Mouse (Mus musculus) embryonic fibroblast, embryonic 13.5 days (primary cell): ENCODE measurements at regions not wholly inside any gene's neighbourhood (a gene's known extent, or its start where the extent isn't known, plus 50 kb on each side); places are given as distances from the start of the nearest gene placed in this dataset.

Source experiments
- H3K27ac ChIP-seq: 2 replicates; pipeline ENCODE4 v1.5.1; 2012; ENCODE audit warnings: low read length, control low read depth, inconsistent platforms; ENCODE audit not compliant: insufficient read depth
- H3K4me1 ChIP-seq: 2 replicates; pipeline ENCODE4 v1.6.1; 2011; ENCODE audit warnings: low read length; ENCODE audit not compliant: control insufficient read depth, insufficient read depth
- H3K4me3 ChIP-seq: 2 replicates; pipeline ENCODE4 v1.5.1; 2011; ENCODE audit warnings: mild to moderate bottlenecking, control low read depth, low read length; ENCODE audit not compliant: insufficient read depth
- CTCF ChIP-seq: IDR thresholded peaks from 2 replicates; pipeline ENCODE4 v1.5.1; 2011; ENCODE audit warnings: mild to moderate bottlenecking, control low read depth, low read length, moderate library complexity, borderline replicate concordance; ENCODE audit not compliant: insufficient read depth
- POLR2A ChIP-seq: IDR thresholded peaks from 2 replicates; pipeline ENCODE4 v1.6.1; 2011; ENCODE audit warnings: low read depth, mild to moderate bottlenecking, control low read depth, low read length, moderate library complexity

DNA sequence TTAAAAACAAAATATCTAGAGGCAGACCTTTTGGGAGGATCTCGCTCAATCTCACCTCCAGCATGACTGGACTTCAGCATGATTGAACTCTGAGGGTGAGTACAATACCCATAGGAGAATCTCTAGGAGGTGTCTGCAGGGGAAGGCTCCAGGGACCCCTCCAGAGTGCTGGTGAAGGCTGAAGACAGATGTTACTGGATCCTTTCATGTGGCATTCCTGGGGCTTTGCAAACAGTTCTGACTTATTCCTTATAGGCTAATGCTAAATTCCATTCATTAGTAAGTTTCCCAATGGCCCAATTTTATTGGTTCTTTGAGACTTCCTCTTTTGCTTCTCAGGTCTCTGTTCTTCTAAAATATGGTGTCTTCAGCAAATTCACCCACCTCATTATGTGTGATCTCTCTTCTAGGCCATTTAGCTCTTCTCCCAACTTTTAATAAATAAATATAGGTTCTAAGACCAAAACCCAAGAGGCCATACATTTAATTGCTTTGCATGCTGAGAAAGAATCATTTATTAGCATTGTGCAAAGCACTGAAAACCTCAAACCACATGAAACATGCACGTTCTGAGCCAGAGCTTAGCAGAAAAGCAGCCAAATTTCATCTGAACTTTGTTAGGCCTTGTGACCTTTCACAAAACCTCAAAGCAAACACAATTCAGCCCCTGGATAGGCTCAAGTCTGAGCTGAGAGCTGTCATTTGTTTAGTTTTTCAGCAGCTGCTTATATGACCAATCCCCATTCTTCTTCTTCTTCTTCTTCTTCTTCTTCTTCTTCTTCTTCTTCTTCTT lies 832.8 kb upstream of the 2610301B20Rik start:
- Histone ChIP-seq H3K4me3 (no peak overlapping the region), H3K4me1 (no peaks in the 10 kb centered on the region), H3K27ac (no peak overlapping the region)
- TF ChIP-seq CTCF = no peak

DNA sequence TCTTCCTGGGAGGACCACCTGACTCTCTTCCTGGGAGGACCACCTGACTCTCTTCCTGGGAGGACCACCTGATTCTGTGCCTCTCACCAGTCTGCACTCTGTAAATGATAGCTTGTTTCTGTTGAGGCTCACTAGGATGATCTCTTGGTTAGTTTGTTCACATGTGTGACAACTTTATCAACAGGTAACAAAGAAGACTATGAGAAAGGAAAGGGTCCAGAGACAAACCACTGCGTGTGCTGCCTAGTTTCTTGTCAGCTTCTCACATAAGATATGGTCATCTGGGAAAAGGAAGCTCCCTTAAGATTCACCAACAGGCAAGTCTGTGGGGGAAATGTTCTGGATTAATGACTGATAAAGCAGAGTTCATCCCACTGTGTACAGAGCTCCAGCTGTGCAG lies 825.5 kb upstream of the 2610301B20Rik start:
- Histone ChIP-seq H3K4me3 (no peak overlapping the region), H3K27ac (no peak overlapping the region), H3K4me1 (no peaks in the 10 kb centered on the region)
- TF ChIP-seq POLR2A (no peak), CTCF (no peak)

DNA sequence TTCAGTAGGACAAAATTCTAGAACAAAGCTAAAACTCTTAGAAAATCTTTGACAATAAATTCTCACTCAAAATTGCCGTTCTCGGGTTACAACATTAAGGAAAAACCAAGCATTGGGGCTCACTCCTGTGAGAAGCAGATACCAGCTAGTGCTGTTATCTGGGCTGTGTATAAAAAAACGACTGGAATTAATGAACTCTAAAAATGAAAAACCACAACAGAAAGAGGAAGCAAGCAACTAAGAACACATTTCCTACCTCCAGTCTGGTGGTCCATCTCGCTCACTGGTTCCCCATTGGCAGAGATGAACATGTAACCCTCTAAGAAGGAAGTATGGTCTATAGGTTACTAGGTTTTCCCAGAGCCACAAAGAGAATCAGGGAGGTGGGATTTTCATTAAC lies 824.9 kb upstream of the 2610301B20Rik start:
- H3K4me3 ChIP-seq = no peak overlapping the region
- no peak overlapping the region for H3K27ac ChIP-seq
- TF ChIP-seq POLR2A = no peak
- no peak for TF ChIP-seq CTCF
- no peaks in the 10 kb centered on the region for H3K4me1 ChIP-seq

DNA sequence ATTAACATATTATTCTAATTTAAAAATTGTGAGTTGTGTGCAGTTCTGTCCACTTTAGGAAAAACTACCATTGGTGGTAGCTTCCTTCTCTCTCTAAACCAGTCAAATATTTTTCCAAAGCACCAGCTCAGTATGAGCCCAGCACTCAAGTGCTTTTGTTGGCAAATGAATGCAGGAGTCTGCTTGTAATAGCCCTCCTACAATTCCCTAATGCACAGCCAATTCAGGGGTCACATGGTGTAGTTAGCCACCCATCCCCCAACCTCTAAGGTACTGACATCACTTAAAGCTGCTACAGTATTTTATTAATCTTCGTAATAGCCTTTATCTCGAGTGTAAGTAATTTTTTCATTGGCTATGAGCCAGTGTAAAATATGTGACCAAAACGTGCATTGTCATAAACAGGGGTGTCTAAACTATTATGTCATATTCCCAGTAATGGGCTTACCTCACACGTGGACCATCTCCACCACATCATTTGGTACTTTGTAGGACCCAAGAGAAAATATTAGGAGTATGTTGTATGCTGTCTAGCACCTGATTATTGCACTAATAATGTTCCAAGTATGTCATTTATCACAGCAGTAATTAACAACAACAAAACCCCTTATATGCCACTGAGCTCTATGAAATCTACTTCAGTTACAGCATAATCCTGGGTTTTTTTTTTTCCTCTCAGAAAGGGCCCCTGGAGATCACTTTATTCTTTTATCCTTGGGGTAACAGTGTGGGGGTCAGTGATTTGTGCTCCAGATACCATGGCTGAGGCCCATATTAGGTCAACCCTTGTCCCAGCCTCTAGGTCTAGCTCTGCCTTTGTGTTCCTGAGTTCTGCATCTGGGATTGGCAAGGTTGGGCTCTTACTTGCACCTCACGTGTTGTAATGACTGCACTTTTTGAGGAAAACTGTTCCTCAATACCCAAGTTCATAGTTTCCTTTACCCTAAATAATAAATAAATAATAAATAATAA lies 822.7 kb upstream of the 2610301B20Rik start:
- no peak overlapping the region for H3K4me3 ChIP-seq
- no peaks in the 10 kb centered on the region for H3K4me1 ChIP-seq
- TF ChIP-seq CTCF (no peak), POLR2A (no peak)
- no peak overlapping the region for H3K27ac ChIP-seq

DNA sequence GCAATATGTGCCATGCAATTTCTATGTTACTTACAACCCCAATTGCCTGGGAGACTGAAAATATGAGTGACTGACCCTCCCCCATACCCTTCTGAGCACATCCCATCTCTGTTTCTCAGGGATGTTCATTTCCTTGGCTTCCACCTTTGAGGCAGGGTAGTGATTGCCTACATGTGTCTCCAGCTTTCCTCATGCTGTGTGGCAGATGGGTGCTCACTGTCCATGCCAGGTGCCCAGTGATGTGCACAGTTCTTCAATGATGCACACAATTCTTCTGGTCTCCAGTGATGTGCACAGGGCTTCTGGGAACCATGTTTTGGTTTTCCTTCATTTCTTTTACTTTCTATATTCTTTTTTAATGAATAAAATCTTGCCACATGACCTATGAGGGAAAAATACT lies 821.4 kb upstream of the 2610301B20Rik start:
- TF ChIP-seq POLR2A (no peak), CTCF (no peak)
- H3K4me3 ChIP-seq = no peak overlapping the region

DNA sequence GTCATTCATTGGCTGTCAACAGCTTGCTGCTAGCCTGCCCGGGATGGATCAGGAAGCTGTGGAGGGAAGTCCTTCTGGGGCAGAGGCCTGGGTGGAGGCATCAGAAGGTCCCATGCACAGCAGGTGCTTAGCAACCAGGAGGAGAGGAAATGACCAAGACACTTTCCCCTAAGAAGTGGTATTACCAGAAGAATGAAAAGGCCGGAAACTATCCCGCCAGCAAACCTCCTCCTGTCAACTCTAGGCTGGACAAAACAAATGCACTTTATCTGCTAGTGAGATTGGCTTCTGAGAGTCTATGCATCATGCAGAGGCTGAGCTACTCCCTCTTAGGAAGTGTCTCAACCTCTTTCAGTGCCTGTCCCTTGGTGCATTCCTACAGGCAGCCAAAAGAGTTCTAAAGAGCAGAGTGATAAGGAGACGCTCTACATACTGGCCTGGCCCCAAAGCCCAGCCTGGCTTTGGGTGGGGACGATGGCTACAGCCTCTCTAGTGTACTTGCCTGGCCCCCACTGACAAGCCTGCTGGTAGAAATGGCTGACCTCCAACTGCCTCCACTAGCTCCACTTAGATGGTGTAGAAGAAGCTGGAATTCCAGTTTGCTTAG lies 801.7 kb upstream of the 2610301B20Rik start:
- TF ChIP-seq CTCF (no peak), POLR2A (no peak)
- H3K4me3 ChIP-seq = no peak overlapping the region
- no peaks in the 10 kb centered on the region for H3K4me1 ChIP-seq
- H3K27ac ChIP-seq = no peak overlapping the region

More for the DNA sequence above, 821.4 kb upstream of the 2610301B20Rik start:
- Histone ChIP-seq H3K27ac (no peak overlapping the region), H3K4me1 (no peaks in the 10 kb centered on the region)

DNA sequence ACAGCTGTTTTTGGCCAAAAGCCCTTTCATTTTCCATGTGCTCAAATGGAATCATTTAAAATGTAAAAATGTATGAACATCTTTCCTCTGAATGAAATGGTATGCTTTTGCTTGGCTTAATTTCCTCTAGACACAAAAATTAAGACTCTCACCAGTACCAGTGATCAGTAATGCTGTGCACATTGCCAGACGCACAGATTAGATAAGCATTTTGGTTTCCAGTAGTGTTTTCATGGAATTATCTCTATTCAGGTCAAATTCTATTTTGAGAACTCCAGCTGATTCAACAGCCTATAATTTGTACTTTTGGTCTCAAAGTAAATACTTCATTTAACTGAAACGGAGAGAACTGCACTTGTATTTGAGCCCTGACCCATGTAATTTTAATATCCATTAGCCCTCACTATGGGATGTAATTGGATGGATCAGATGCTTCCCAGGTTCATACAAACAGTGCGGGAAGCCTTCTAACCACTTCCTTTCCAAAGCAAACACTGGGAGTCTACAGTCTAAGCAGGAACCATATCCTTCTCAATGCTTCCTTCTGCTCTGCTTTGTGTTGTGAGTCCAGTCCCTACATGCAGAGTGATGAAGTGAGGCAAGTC lies 794.6 kb upstream of the 2610301B20Rik start:
- Histone ChIP-seq H3K4me1 (no peaks in the 10 kb centered on the region), H3K4me3 (no peak overlapping the region), H3K27ac (0 out of 2 replicates have a peak overlapping the region, but pooled peaks have one; percentile 26)
- no peak for TF ChIP-seq POLR2A
- TF ChIP-seq CTCF = no peak

DNA sequence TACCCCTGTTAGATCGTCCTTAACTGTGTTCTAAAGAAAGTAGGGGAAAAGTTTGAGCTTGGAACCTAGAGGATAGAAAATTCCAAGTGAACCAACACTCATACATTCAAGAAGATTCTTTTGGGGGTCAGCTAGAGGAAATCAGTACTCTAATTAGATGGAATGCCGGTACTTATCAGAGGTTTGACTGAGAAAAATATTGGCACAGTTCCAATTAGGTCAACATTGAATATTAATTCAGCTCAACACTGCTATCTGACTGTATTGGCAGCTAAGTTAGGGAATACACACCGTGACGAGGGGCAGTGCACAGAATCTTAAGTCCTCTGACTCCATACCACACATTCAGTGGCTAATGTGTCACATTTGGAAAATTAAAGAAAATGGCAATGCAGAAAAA lies 759.5 kb upstream of the 2610301B20Rik start:
- TF ChIP-seq CTCF (no peak), POLR2A (no peak)

DNA sequence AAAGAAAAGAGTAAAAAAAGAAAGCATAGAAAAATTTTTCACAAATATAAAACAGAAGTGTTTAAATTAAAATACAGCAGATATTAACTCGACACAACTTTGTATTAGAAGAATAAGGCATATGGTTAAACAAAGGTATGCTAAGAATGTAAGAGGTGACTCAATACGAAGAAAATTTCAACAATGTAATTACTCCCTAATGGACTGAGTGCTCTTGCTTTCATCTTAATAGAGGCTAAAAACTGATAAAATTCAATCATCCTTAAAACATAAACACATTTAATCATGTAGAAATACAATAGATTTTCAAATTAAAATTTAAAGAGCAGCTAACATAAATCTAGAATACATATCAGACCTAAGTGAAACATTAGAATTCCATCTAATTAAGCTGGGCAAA lies 756.3 kb upstream of the 2610301B20Rik start:
- Histone ChIP-seq H3K4me1 (peaks cover 8% of the 10 kb centered on the region; the same call in 1 of the 2 replicates), H3K4me3 (no peak overlapping the region), H3K27ac (no peak overlapping the region)
- TF ChIP-seq CTCF = no peak
- TF ChIP-seq POLR2A = no peak

More for the DNA sequence above, 759.5 kb upstream of the 2610301B20Rik start:
- Histone ChIP-seq H3K4me3 (no peak overlapping the region), H3K27ac (0 out of 2 replicates have a peak overlapping the region, but pooled peaks have one; percentile 18), H3K4me1 (peaks cover 8% of the 10 kb centered on the region; the same call in 1 of the 2 replicates)

DNA sequence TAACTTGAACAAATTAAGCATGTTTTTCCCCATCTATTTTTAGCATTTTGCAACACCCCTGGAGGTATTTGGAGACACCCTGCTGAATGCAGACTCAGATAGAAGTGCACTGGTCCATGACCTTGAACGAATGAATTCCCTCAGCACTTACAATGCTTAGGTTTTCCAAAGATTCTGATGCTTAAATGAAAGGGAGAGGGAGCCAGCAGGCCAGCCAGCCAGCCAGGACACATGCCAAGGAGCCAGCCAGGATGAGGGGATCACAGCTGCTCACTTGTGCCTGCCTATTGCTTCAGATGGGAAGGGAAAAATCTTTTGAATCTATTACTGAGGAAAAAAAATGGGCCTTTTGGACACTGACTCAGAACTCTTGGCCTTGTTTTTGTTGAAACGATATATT lies 750.0 kb upstream of the 2610301B20Rik start:
- Histone ChIP-seq H3K4me3 (no peak overlapping the region), H3K27ac (peak overlapping the region; percentile 21), H3K4me1 (peaks cover 3% of the 10 kb centered on the region; the same call in 1 of the 2 replicates)
- TF ChIP-seq CTCF (no peak), POLR2A (no peak)
